Mouse (Mus musculus) MEL (cell line): ENCODE results near the gene Sugp1. TPM values are rescaled to one million over a fixed set of nuclear protein-coding genes. Genes with fewer than 3 reads are reported as not detected.
"Not testable (repeated sequence)": the region's sequence is repeated elsewhere in the genome, so short reads cannot be mapped to it uniquely, and the experiment has no call there.

ENCODE experiments used
- DNase-seq: peaks from one replicate; pipeline ENCODE4 v3.0.0; 2011; ENCODE audit warnings: low read depth, low spot score
- H3K27ac ChIP-seq: 2 replicates; pipeline ENCODE4 v1.5.1; 2012; ENCODE audit warnings: low read depth, mild to moderate bottlenecking, control low read depth, low read length, moderate library complexity; ENCODE audit not compliant: control insufficient read depth
- H3K27me3 ChIP-seq, 2 experiments: fragments of 150-350 bp in 1 of 2; sonication (generic) in 1 of 2; 2 replicates each; pipeline ENCODE4 v1.6.1; 2012; ENCODE audit warnings: low read length in 2 of 2, mild to moderate bottlenecking in 2 of 2, improper control_type of control experiment in 1 of 2, moderate library complexity in 1 of 2; ENCODE audit not compliant: insufficient read depth in 2 of 2, control insufficient read depth in 1 of 2
- H3K36me3 ChIP-seq, 2 experiments: 2 replicates each; pipeline ENCODE4 v1.6.1; 2012 to 2014; ENCODE audit warnings: low read length in 2 of 2, improper control_type of control experiment in 1 of 2, inconsistent platforms in 1 of 2, mild to moderate bottlenecking in 1 of 2; ENCODE audit not compliant: insufficient read depth in 2 of 2, control insufficient read depth in 1 of 2
- H3K4me1 ChIP-seq, 2 experiments: fragments of 150-350 bp in 1 of 2; sonication (generic) in 1 of 2; 2 replicates each; pipeline ENCODE4 v1.6.1; 2012; ENCODE audit warnings: low read length in 2 of 2, improper control_type of control experiment in 1 of 2, mild to moderate bottlenecking in 1 of 2; ENCODE audit not compliant: insufficient read depth in 2 of 2, control insufficient read depth in 1 of 2
- H3K4me3 ChIP-seq, 2 experiments: fragments of 150-350 bp in 1 of 2; sonication (generic) in 1 of 2; 2 replicates each; pipeline ENCODE4 v1.5.1; 2012; ENCODE audit warnings: low read depth in 2 of 2, low read length in 2 of 2, mild to moderate bottlenecking in 2 of 2, moderate library complexity in 2 of 2, control low read depth in 1 of 2, improper control_type of control experiment in 1 of 2; ENCODE audit not compliant: control insufficient read depth in 1 of 2, insufficient read depth in 1 of 2
- H3K79me2 ChIP-seq: 2 replicates; pipeline ENCODE4 v1.6.1; 2012; ENCODE audit warnings: mild to moderate bottlenecking, low read length, moderate library complexity; ENCODE audit not compliant: control insufficient read depth, poor library complexity, insufficient read depth
- H3K9ac ChIP-seq: 2 replicates; pipeline ENCODE4 v1.6.1; 2012; ENCODE audit warnings: low read depth, mild to moderate bottlenecking, control low read depth, low read length, moderate library complexity; ENCODE audit not compliant: control insufficient read depth, poor library complexity, severe bottlenecking
- H3K9me3 ChIP-seq: fragments of 150-350 bp; sonication (generic); replicated peaks from 2 replicates; pipeline ENCODE4 v1.6.1; 2012; ENCODE audit warnings: mild to moderate bottlenecking, low read length, improper control_type of control experiment, moderate library complexity; ENCODE audit not compliant: insufficient read depth
- BHLHE40 ChIP-seq: IDR thresholded peaks from 2 replicates; pipeline ENCODE4 v1.6.1; 2012; ENCODE audit warnings: low read depth, mild to moderate bottlenecking, inconsistent platforms, low read length, improper control_type of control experiment, borderline replicate concordance
- CHD2 ChIP-seq: IDR thresholded peaks from 2 replicates; pipeline ENCODE4 v1.6.1; 2011; ENCODE audit warnings: low read length, improper control_type of control experiment
- E2F4 ChIP-seq: IDR thresholded peaks from 2 replicates; pipeline ENCODE4 v1.6.1; 2011; ENCODE audit warnings: low read depth, low read length, improper control_type of control experiment, borderline replicate concordance
- JUND ChIP-seq: IDR thresholded peaks from 2 replicates; pipeline ENCODE4 v1.6.1; 2011; ENCODE audit warnings: low read depth, mild to moderate bottlenecking, improper control_type of control experiment, low read length
- KAT2A ChIP-seq: conservative IDR thresholded peaks from 2 replicates; pipeline ENCODE4 v1.6.1; 2012; ENCODE audit warnings: low read depth, low read length, improper control_type of control experiment, inconsistent platforms
- MAX ChIP-seq: IDR thresholded peaks from 2 replicates; pipeline ENCODE4 v1.6.1; 2011; ENCODE audit warnings: low read length, improper control_type of control experiment
- MAZ ChIP-seq: IDR thresholded peaks from 2 replicates; pipeline ENCODE4 v1.6.1; 2012; ENCODE audit warnings: low read depth, mild to moderate bottlenecking, inconsistent platforms, low read length, improper control_type of control experiment
- MEF2A ChIP-seq: IDR thresholded peaks from 2 replicates; pipeline ENCODE4 v1.6.1; 2014; ENCODE audit warnings: low read depth, mild to moderate bottlenecking, inconsistent platforms, low read length, improper control_type of control experiment; ENCODE audit not compliant: poor library complexity, insufficient replicate concordance, severe bottlenecking; ENCODE audit errors: extremely low read depth
- MXI1 ChIP-seq: IDR thresholded peaks from 2 replicates; pipeline ENCODE4 v1.6.1; 2011; ENCODE audit warnings: mild to moderate bottlenecking, low read depth, low read length, improper control_type of control experiment
- MYB ChIP-seq: IDR thresholded peaks from 2 replicates; pipeline ENCODE4 v1.6.1; 2011; ENCODE audit warnings: mild to moderate bottlenecking, low read depth, low read length, improper control_type of control experiment
- MYC ChIP-seq: IDR thresholded peaks from 2 replicates; pipeline ENCODE4 v1.6.1; 2011; ENCODE audit warnings: low read depth, mild to moderate bottlenecking, low read length, improper control_type of control experiment, moderate library complexity
- NELFE ChIP-seq: IDR thresholded peaks from 2 replicates; pipeline ENCODE4 v1.6.1; 2011; ENCODE audit warnings: low read depth, low read length, improper control_type of control experiment
- POLR2A ChIP-seq, 2 experiments: IDR thresholded peaks; 2 replicates each; pipeline ENCODE4 v1.6.1; 2011 to 2012; ENCODE audit warnings: low read length in 2 of 2, mild to moderate bottlenecking in 2 of 2, control low read depth in 1 of 2, improper control_type of control experiment in 1 of 2, low read depth in 1 of 2, moderate library complexity in 1 of 2; ENCODE audit not compliant: control insufficient read depth in 1 of 2, insufficient read depth in 1 of 2, poor library complexity in 1 of 2
- POLR2AphosphoS5 ChIP-seq: IDR thresholded peaks from 2 replicates; pipeline ENCODE4 v1.6.1; 2012; ENCODE audit warnings: low read depth, borderline replicate concordance, mild to moderate bottlenecking, inconsistent platforms, low read length, moderate library complexity, mixed read lengths
- TBP ChIP-seq: IDR thresholded peaks from 2 replicates; pipeline ENCODE4 v1.8.0; 2011; ENCODE audit warnings: low read depth, low read length, improper control_type of control experiment
- TCF12 ChIP-seq: IDR thresholded peaks from 2 replicates; pipeline ENCODE4 v1.6.1; 2014; ENCODE audit warnings: low read depth, mild to moderate bottlenecking, inconsistent platforms, low read length, improper control_type of control experiment, moderate library complexity
- UBTF ChIP-seq: IDR thresholded peaks from 2 replicates; pipeline ENCODE4 v1.6.1; 2012; ENCODE audit warnings: low read depth, mild to moderate bottlenecking, inconsistent platforms, low read length, improper control_type of control experiment, moderate library complexity, borderline replicate concordance; ENCODE audit not compliant: insufficient read depth
- USF2 ChIP-seq, 2 experiments: IDR thresholded peaks; 2 replicates each; pipeline ENCODE4 v1.6.1; 2011 to 2012; ENCODE audit warnings: improper control_type of control experiment in 2 of 2, low read length in 2 of 2, borderline replicate concordance in 1 of 2, inconsistent platforms in 1 of 2, low read depth in 1 of 2, mild to moderate bottlenecking in 1 of 2; ENCODE audit not compliant: insufficient read depth in 1 of 2
- ZC3H11A ChIP-seq: IDR thresholded peaks from 2 replicates; pipeline ENCODE4 v1.6.1; 2012; ENCODE audit warnings: low read depth, mild to moderate bottlenecking, inconsistent platforms, low read length, improper control_type of control experiment
- ZMIZ1 ChIP-seq: IDR thresholded peaks from 2 replicates; pipeline ENCODE4 v1.6.1; 2012; ENCODE audit warnings: low read depth, mild to moderate bottlenecking, inconsistent platforms, low read length, improper control_type of control experiment, moderate library complexity
- ZNF384 ChIP-seq: IDR thresholded peaks from 2 replicates; pipeline ENCODE4 v1.6.1; 2012; ENCODE audit warnings: low read depth, mild to moderate bottlenecking, inconsistent platforms, low read length, improper control_type of control experiment
- polyA plus RNA-seq, 2 experiments: library from polyadenylated mRNA; stranded (reverse) in 1 of 2; unstranded in 1 of 2; fragments of >175 nt in 1 of 2; fragments of >200 nt in 1 of 2; gene quantifications; 2 replicates each; pipeline versions ENCODE4 v1.2.1 to v1.2.4; 2012; ENCODE audit warnings: low replicate concordance in 2 of 2, low read depth in 1 of 2; ENCODE audit not compliant: insufficient read length in 2 of 2, insufficient read depth in 1 of 2, missing spikeins in 1 of 2
- total RNA-seq: library from RNA; depleted of rRNA; stranded (reverse); fragments of 300-350 nt; gene quantifications from 2 replicates; pipeline ENCODE4 v1.2.3, GENCODE M21; 2012

The Sugp1 gene
- total and polyA plus RNA-seq, 3 experiments, result 29.9 to 45.5 TPM; not detected in 1

GRCm38 (mm10) chr8:70001176-70001891 lies 41.3 kb upstream of the Sugp1 start (continued):
- TF ChIP-seq UBTF, result 0 out of 2 replicates have a peak, but pooled peaks have one; percentile 61
- peak; percentile 65 for TF ChIP-seq NELFE
- TF ChIP-seq MYC, result peak; percentile 91
- TF ChIP-seq JUND, result no peak
- TF ChIP-seq KAT2A, result no peak
- no peak for TF ChIP-seq ZNF384
- TF ChIP-seq MAX, result peak; percentile 88
- TF ChIP-seq MXI1, result peak; percentile 75
- peak; percentile 67 to 92 for TF ChIP-seq POLR2A (IDR thresholded peaks at IDR 0.05; ENCODE audit: control insufficient read depth in 1 of 2, insufficient read depth in 1 of 2, low read depth in 1 of 2, low read length in 2 of 2, poor library complexity in 1 of 2)
- peak; percentile 39; the same call in 1 of the 2 replicates for TF ChIP-seq POLR2AphosphoS5
- TF ChIP-seq E2F4, result no peak
- TF ChIP-seq ZMIZ1, result no peak
- TF ChIP-seq BHLHE40, result 0 out of 2 replicates have a peak, but pooled peaks have one; percentile 24
- TF ChIP-seq MEF2A, result no peak
- TF ChIP-seq CHD2, result no peak
- TF ChIP-seq USF2 (IDR thresholded peaks at IDR 0.05; ENCODE audit: borderline replicate concordance in 1 of 2, insufficient read depth in 1 of 2, low read depth in 1 of 2, low read length in 2 of 2), result 0 out of 4 replicates have a peak, but pooled peaks of 1 of the 2 experiments have one; percentile 30
- no peak for TF ChIP-seq MAZ
- peak; percentile 76 for TF ChIP-seq ZC3H11A
- no peak for TF ChIP-seq TCF12
- TF ChIP-seq MYB, result no peak
- TF ChIP-seq TBP, result peak; percentile 71

- not testable (repeated sequence) for DNase-seq, H3K79me2 ChIP-seq, H3K9me3 ChIP-seq, H3K27me3 ChIP-seq
- TF ChIP-seq ZNF384, result peak; percentile 67
- peak overlapping the region; percentile 99 for H3K27ac ChIP-seq
- H3K4me1 ChIP-seq, result peaks cover 3 to 17% of the 10 kb centered on the region in 2 experiments; a peak in 3 of 4 replicates
- peak overlapping the region; percentile 80 for H3K9ac ChIP-seq
- H3K4me3 ChIP-seq, result peak overlapping the region; percentile 57 to 68
- H3K36me3 ChIP-seq, result peaks cover 0 to 16% of the 10 kb centered on the region in 2 experiments; a peak in 2 of 4 replicates
These were observed 40.8 kb upstream of the Sugp1 start for GRCm38 (mm10) chr8:70001892-70002191.
